Mouse (Mus musculus) hindbrain, embryonic 11.5 days (tissue): ENCODE measurements around the gene Fbxl17. TPM values are rescaled to one million over a fixed set of nuclear protein-coding genes. Genes with fewer than 3 reads are reported as not detected.

Source experiments
- ATAC-seq: fragments of 200-750 bp; cut with Nextera tagmentation; 2 replicates; pipeline ENCODE4 v1.8.0; 2017; ENCODE audit warnings: mild to moderate bottlenecking, moderate TSS enrichment, moderate library complexity; ENCODE audit not compliant: low FRiP score
- DNase-seq: peaks from one replicate; pipeline ENCODE4 v3.0.0-alpha.2; 2015; ENCODE audit warnings: low spot score
- H3K27ac ChIP-seq: fragments of 300-500 bp; sonication (generic); 2 replicates; pipeline ENCODE4 v1.5.1; 2014; ENCODE audit warnings: mild to moderate bottlenecking, low read depth, low read length
- H3K27me3 ChIP-seq: fragments of 300-500 bp; sonication (generic); 2 replicates; pipeline ENCODE4 v1.6.1; 2014; ENCODE audit warnings: mild to moderate bottlenecking, low read length, moderate library complexity, mixed read lengths; ENCODE audit not compliant: control insufficient read depth, insufficient read depth
- H3K36me3 ChIP-seq: fragments of 300-500 bp; sonication (generic); 2 replicates; pipeline ENCODE4 v1.6.1; 2014; ENCODE audit warnings: mild to moderate bottlenecking, low read length, moderate library complexity, mixed read lengths; ENCODE audit not compliant: control insufficient read depth, insufficient read depth
- H3K4me1 ChIP-seq: fragments of 300-500 bp; sonication (generic); replicated peaks from 2 replicates; pipeline ENCODE4 v1.6.1; 2014; ENCODE audit warnings: low read length, mixed read lengths; ENCODE audit not compliant: control insufficient read depth, insufficient read depth
- H3K4me2 ChIP-seq: fragments of 300-500 bp; sonication (generic); replicated peaks from 2 replicates; pipeline ENCODE4 v1.6.1; 2014; ENCODE audit warnings: mild to moderate bottlenecking, low read depth, low read length
- H3K4me3 ChIP-seq: fragments of 300-500 bp; sonication (generic); 2 replicates; pipeline ENCODE4 v1.5.1; 2014; ENCODE audit warnings: low read depth, low read length
- H3K9ac ChIP-seq: fragments of 300-500 bp; sonication (generic); 2 replicates; pipeline ENCODE4 v1.6.1; 2014; ENCODE audit warnings: low read depth, low read length
- H3K9me3 ChIP-seq: fragments of 300-500 bp; sonication (generic); 2 replicates; pipeline ENCODE4 v1.6.1; 2016; ENCODE audit warnings: low read length; ENCODE audit not compliant: control insufficient read depth
- WGBS: fragments of 180-500 bp; shearing (Covaris S2); extraction: QIAGEN DNeasy Blood & Tissue Kit; methylation state at CpG from one replicate; pipeline ENCODE4 v1.1.7; 2014; 5-methylcytosine and 5-hydroxymethylcytosine counted together
- polyA plus RNA-seq: library from polyadenylated mRNA; unstranded; fragments of >200 nt; fragmentation: Nextera tagmentation; extraction: Ambion mirVana; gene quantifications from 2 replicates; pipeline ENCODE4 v1.2.1, GENCODE M21; 2014

Fbxl17 gene
- polyA plus RNA-seq, 1 experiment from 2014 or later: 9.1 TPM

GRCm38 (mm10) chr17:63402741-63403681 lies 96.8 kb downstream of the Fbxl17 start:
- no peak overlapping the region for H3K4me3 ChIP-seq
- no peaks in the 10 kb centered on the region for H3K27me3 ChIP-seq
- ATAC-seq (no peak), DNase-seq (no peak)
- no peak overlapping the region for H3K4me2 ChIP-seq
- H3K9me3 ChIP-seq: no peaks in the 10 kb centered on the region
- WGBS: 79% methylated on average over 13 of the region's 13 CpGs
- H3K9ac ChIP-seq: no peak overlapping the region
- H3K36me3 ChIP-seq: no peaks in the 10 kb centered on the region
- no peaks in the 10 kb centered on the region for H3K4me1 ChIP-seq
- H3K27ac ChIP-seq: no peak overlapping the region

GRCm38 (mm10) chr17:63402170-63402569 lies 97.6 kb downstream of the Fbxl17 start:
- no peak overlapping the region for H3K4me3 ChIP-seq
- no peak for ATAC-seq

GRCm38 (mm10) chr17:63400640-63401039 lies 99.2 kb downstream of the Fbxl17 start:
- no peaks in the 10 kb centered on the region for H3K9me3 ChIP-seq
- 78% methylated on average over 5 of the region's 5 CpGs for WGBS
- H3K27me3 ChIP-seq: no peaks in the 10 kb centered on the region
- no peak overlapping the region for H3K27ac ChIP-seq
- no peak overlapping the region for H3K9ac ChIP-seq
- ATAC-seq (no peak), DNase-seq (no peak)
- no peaks in the 10 kb centered on the region for H3K4me1 ChIP-seq
- H3K36me3 ChIP-seq: no peaks in the 10 kb centered on the region
- no peak overlapping the region for H3K4me3 ChIP-seq
- no peak overlapping the region for H3K4me2 ChIP-seq

More at GRCm38 (mm10) chr17:63402170-63402569, 97.6 kb downstream of the Fbxl17 start:
- Histone ChIP-seq H3K9me3 (no peaks in the 10 kb centered on the region), H3K4me1 (no peaks in the 10 kb centered on the region), H3K36me3 (no peaks in the 10 kb centered on the region), H3K27me3 (no peaks in the 10 kb centered on the region), H3K4me2 (no peak overlapping the region), H3K9ac (no peak overlapping the region), H3K27ac (no peak overlapping the region)
- no peak for DNase-seq
- 72% methylated on average over 3 of the region's 3 CpGs for WGBS

GRCm38 (mm10) chr17:63399816-63400215 lies 100.0 kb downstream of the Fbxl17 start:
- Histone ChIP-seq H3K4me1 (no peaks in the 10 kb centered on the region), H3K27ac (no peak overlapping the region), H3K9ac (no peak overlapping the region), H3K4me3 (no peak overlapping the region), H3K36me3 (no peaks in the 10 kb centered on the region), H3K4me2 (no peak overlapping the region), H3K9me3 (no peaks in the 10 kb centered on the region), H3K27me3 (no peaks in the 10 kb centered on the region)
- ATAC-seq (no peak), DNase-seq (no peak)
- WGBS: 93% methylated on average over 8 of the region's 8 CpGs

GRCm38 (mm10) chr17:63391506-63391905 lies 108.3 kb downstream of the Fbxl17 start:
- Histone ChIP-seq H3K4me1 (no peaks in the 10 kb centered on the region), H3K36me3 (no peaks in the 10 kb centered on the region), H3K4me3 (no peak overlapping the region), H3K9ac (no peak overlapping the region), H3K27me3 (no peaks in the 10 kb centered on the region), H3K4me2 (no peak overlapping the region), H3K27ac (no peak overlapping the region), H3K9me3 (no peaks in the 10 kb centered on the region)
- WGBS: 94% methylated on average over 4 of the region's 4 CpGs
- DNase-seq: no peak
- no peak for ATAC-seq

- Histone ChIP-seq H3K4me1 (no peaks in the 10 kb centered on the region), H3K27ac (no peak overlapping the region), H3K4me3 (no peak overlapping the region), H3K9ac (no peak overlapping the region), H3K4me2 (no peak overlapping the region), H3K36me3 (no peaks in the 10 kb centered on the region), H3K9me3 (no peaks in the 10 kb centered on the region), H3K27me3 (no peaks in the 10 kb centered on the region)
- ATAC-seq (no peak), DNase-seq (no peak)
- 78% methylated on average over 4 of the region's 4 CpGs for WGBS
Measured at GRCm38 (mm10) chr17:63390951-63391350, 108.9 kb downstream of the Fbxl17 start.

- Histone ChIP-seq H3K4me2 (no peak overlapping the region), H3K9ac (no peak overlapping the region), H3K9me3 (no peaks in the 10 kb centered on the region), H3K4me3 (no peak overlapping the region), H3K27me3 (no peaks in the 10 kb centered on the region), H3K27ac (no peak overlapping the region), H3K36me3 (no peaks in the 10 kb centered on the region), H3K4me1 (no peaks in the 10 kb centered on the region)
- DNase-seq (no peak), ATAC-seq (no peak)
- WGBS: 64% methylated on average over 3 of the region's 3 CpGs
Measured at GRCm38 (mm10) chr17:63370977-63371376, 128.8 kb downstream of the Fbxl17 start.

- Histone ChIP-seq H3K4me1 (no peaks in the 10 kb centered on the region), H3K27me3 (no peaks in the 10 kb centered on the region), H3K9ac (no peak overlapping the region), H3K27ac (no peak overlapping the region), H3K4me2 (no peak overlapping the region), H3K36me3 (no peaks in the 10 kb centered on the region), H3K9me3 (no peaks in the 10 kb centered on the region), H3K4me3 (no peak overlapping the region)
- 62% methylated on average over 8 of the region's 8 CpGs for WGBS
- ATAC-seq (no peak), DNase-seq (no peak)
Measured at GRCm38 (mm10) chr17:63369631-63370310, 130.0 kb downstream of the Fbxl17 start.
